Mouse (Mus musculus): ENCODE measurements around the gene Hmga2.
"Not testable (repeated sequence)": the region's sequence is repeated elsewhere in the genome, so short reads cannot be mapped to it uniquely, and the experiment has no call there.

Gene Hmga2

GRCm38 (mm10) chr10:120344558-120345318 is 131.5 kb downstream of the Hmga2 start:
- no peak for DNase-seq (ENCODE audit: low spot score)

GRCm38 (mm10) chr10:120339906-120340305 is 136.4 kb downstream of the Hmga2 start:
- not testable (repeated sequence) for DNase-seq (ENCODE audit: low spot score)

- no peak for DNase-seq (ENCODE audit: low spot score)
Measured at GRCm38 (mm10) chr10:120339324-120339723, 136.9 kb downstream of the Hmga2 start.

- no peak for DNase-seq (ENCODE audit: low spot score)
Measured at GRCm38 (mm10) chr10:120338841-120339240, 137.4 kb downstream of the Hmga2 start.

- not testable (repeated sequence) for DNase-seq (ENCODE audit: low spot score)
Measured at GRCm38 (mm10) chr10:120338431-120338830, 137.8 kb downstream of the Hmga2 start.

- no peak for DNase-seq (ENCODE audit: low spot score)
Measured at GRCm38 (mm10) chr10:120327946-120328345, 148.3 kb downstream of the Hmga2 start.

- no peak for DNase-seq (ENCODE audit: low spot score)
Measured at GRCm38 (mm10) chr10:120323584-120324203, 152.6 kb downstream of the Hmga2 start.

- no peak for DNase-seq (ENCODE audit: low spot score)
Measured at GRCm38 (mm10) chr10:120322815-120323214, 153.5 kb downstream of the Hmga2 start.

GRCm38 (mm10) chr10:120319614-120320013 is 156.7 kb downstream of the Hmga2 start:
- no peak for DNase-seq (ENCODE audit: low spot score)
